Mouse (Mus musculus): ENCODE measurements around the gene Trpv1. TPM values are rescaled to one million over a fixed set of nuclear protein-coding genes. Genes with fewer than 3 reads are reported as not detected.

Trpv1 gene
- polyA plus RNA-seq, 1 experiment, result not detected

DNA sequence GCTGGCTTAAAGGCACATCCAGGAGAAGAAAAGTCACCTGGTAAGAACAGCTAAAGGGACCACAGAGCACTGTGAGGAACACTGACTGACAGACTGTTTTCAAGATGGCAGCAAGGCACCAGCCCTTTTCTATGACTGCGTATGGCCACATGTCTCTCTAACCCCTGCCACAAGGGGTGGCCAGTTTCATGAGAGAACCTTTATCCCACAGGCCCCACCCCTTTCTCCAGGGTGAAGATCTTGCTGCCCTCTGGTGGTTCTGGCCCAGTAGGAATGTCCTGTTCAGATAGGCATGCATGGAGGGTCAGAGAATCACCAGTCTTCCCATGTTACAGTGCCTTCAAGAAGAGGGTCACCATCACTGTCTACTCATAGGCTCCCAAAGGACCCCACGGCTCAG, 10.1 kb upstream of the Trpv1 start:
- Histone ChIP-seq H3K4me3 (ENCODE audit: low read depth, low read length) (no peak overlapping the region), H3K4me1 (ENCODE audit: control insufficient read depth, insufficient read depth, low read length) (no peaks in the 10 kb centered on the region), H3K9ac (ENCODE audit: low read depth, poor library complexity, severe bottlenecking) (no peak overlapping the region), H3K9me3 (replicated peaks; ENCODE audit: control insufficient read depth, insufficient read depth, low read length, poor library complexity, severe bottlenecking) (no peaks in the 10 kb centered on the region), H3K27me3 (ENCODE audit: control insufficient read depth, insufficient read depth, low read length, poor library complexity, severe bottlenecking) (no peaks in the 10 kb centered on the region), H3K36me3 (ENCODE audit: control insufficient read depth, insufficient read depth, low read length, poor library complexity, severe bottlenecking) (no peaks in the 10 kb centered on the region), H3K27ac (ENCODE audit: insufficient read depth, low read length) (no peak overlapping the region)
- no peak for TF ChIP-seq POLR2A (IDR thresholded peaks at IDR 0.05; ENCODE audit: insufficient read depth, low read length)
- TF ChIP-seq CTCF (IDR thresholded peaks at IDR 0.05; ENCODE audit: low read depth, low read length), result peak; percentile 21
- TF ChIP-seq EP300 (IDR thresholded peaks at IDR 0.05; ENCODE audit: insufficient read depth, low read depth, low read length), result no peak

DNA sequence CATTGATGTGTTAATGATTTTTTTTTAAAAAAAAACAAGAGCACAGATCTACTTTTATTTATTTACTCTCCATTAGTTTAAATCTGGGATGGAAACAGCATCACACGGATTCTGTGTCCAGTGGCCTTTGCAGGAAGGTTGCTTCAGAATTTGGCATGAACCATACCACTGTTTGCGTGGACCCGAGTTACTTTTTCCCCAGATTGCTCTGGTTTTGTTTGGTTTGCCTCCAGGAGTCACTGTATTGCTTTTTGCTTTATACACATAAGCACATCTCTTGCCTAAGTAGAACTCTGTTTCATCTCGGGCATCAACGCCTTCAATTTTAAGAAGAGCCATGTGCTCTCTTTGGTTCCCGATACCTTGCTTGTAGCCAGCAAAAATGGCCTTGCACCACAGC, 8.2 kb upstream of the Trpv1 start:
- Histone ChIP-seq H3K27me3 (ENCODE audit: control insufficient read depth, insufficient read depth, low read length, poor library complexity, severe bottlenecking) (no peaks in the 10 kb centered on the region), H3K9me3 (replicated peaks; ENCODE audit: control insufficient read depth, insufficient read depth, low read length, poor library complexity, severe bottlenecking) (no peaks in the 10 kb centered on the region), H3K4me3 (ENCODE audit: low read depth, low read length) (no peak overlapping the region), H3K4me1 (ENCODE audit: control insufficient read depth, insufficient read depth, low read length) (no peaks in the 10 kb centered on the region), H3K9ac (ENCODE audit: low read depth, poor library complexity, severe bottlenecking) (no peak overlapping the region), H3K36me3 (ENCODE audit: control insufficient read depth, insufficient read depth, low read length, poor library complexity, severe bottlenecking) (no peaks in the 10 kb centered on the region), H3K27ac (ENCODE audit: insufficient read depth, low read length) (no peak overlapping the region)
- TF ChIP-seq EP300 (IDR thresholded peaks at IDR 0.05; ENCODE audit: insufficient read depth, low read depth, low read length), result no peak
- no peak for TF ChIP-seq POLR2A (IDR thresholded peaks at IDR 0.05; ENCODE audit: insufficient read depth, low read length)
- TF ChIP-seq CTCF (IDR thresholded peaks at IDR 0.05; ENCODE audit: low read depth, low read length), result no peak

DNA sequence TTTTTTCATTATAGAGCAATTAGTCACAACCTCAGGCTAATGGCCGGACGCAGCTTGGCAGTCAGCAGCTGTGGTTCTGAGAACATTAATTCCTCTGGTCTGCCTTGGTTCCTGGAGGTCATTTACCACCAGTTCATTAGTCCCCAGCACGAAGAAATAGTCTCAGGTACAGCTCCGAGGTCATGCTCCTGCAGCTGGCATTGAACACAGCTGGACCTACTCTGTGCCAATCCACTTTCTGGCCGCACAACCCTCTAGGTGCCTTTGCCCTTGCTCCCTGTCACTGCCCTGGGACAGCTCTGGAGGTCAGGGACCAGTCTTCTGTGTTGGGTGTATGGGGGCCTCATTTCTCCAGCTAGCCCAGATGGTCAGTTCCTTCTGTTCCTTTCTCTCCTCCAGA, 5.2 kb upstream of the Trpv1 start:
- Histone ChIP-seq H3K4me3 (ENCODE audit: low read depth, low read length) (no peak overlapping the region), H3K27me3 (ENCODE audit: control insufficient read depth, insufficient read depth, low read length, poor library complexity, severe bottlenecking) (no peaks in the 10 kb centered on the region), H3K9ac (ENCODE audit: low read depth, poor library complexity, severe bottlenecking) (no peak overlapping the region), H3K9me3 (replicated peaks; ENCODE audit: control insufficient read depth, insufficient read depth, low read length, poor library complexity, severe bottlenecking) (no peaks in the 10 kb centered on the region), H3K27ac (ENCODE audit: insufficient read depth, low read length) (no peak overlapping the region), H3K36me3 (ENCODE audit: control insufficient read depth, insufficient read depth, low read length, poor library complexity, severe bottlenecking) (no peaks in the 10 kb centered on the region), H3K4me1 (ENCODE audit: control insufficient read depth, insufficient read depth, low read length) (no peaks in the 10 kb centered on the region)
- TF ChIP-seq EP300 (IDR thresholded peaks at IDR 0.05; ENCODE audit: insufficient read depth, low read depth, low read length), result no peak
- TF ChIP-seq POLR2A (IDR thresholded peaks at IDR 0.05; ENCODE audit: insufficient read depth, low read length), result no peak
- no peak for TF ChIP-seq CTCF (IDR thresholded peaks at IDR 0.05; ENCODE audit: low read depth, low read length)

DNA sequence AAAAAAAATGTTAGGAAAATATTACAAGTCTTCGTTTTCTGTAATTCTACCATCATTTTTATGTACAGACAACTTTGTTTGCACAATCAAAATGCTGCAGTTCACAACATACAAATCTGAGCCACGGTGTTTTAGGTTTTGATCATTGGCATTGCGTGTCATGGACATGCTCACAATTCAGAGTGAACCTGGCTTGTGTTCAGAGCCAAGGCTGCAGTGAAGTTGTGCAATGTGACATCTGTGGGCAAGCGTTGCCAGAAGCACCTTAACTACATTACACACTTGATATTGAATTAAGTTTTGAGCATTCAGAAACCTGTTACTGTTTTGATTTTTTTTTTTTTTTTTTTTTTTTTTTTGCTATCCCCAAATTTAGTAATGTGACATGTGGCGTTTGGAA, 4.0 kb upstream of the Trpv1 start:
- Histone ChIP-seq H3K27ac (ENCODE audit: insufficient read depth, low read length) (no peak overlapping the region), H3K4me1 (ENCODE audit: control insufficient read depth, insufficient read depth, low read length) (no peaks in the 10 kb centered on the region), H3K9me3 (replicated peaks; ENCODE audit: control insufficient read depth, insufficient read depth, low read length, poor library complexity, severe bottlenecking) (no peaks in the 10 kb centered on the region), H3K9ac (ENCODE audit: low read depth, poor library complexity, severe bottlenecking) (no peak overlapping the region), H3K4me3 (ENCODE audit: low read depth, low read length) (no peak overlapping the region), H3K36me3 (ENCODE audit: control insufficient read depth, insufficient read depth, low read length, poor library complexity, severe bottlenecking) (no peaks in the 10 kb centered on the region), H3K27me3 (ENCODE audit: control insufficient read depth, insufficient read depth, low read length, poor library complexity, severe bottlenecking) (no peaks in the 10 kb centered on the region)
- TF ChIP-seq POLR2A (IDR thresholded peaks at IDR 0.05; ENCODE audit: insufficient read depth, low read length) (no peak), CTCF (IDR thresholded peaks at IDR 0.05; ENCODE audit: low read depth, low read length) (no peak), EP300 (IDR thresholded peaks at IDR 0.05; ENCODE audit: insufficient read depth, low read depth, low read length) (no peak)

DNA sequence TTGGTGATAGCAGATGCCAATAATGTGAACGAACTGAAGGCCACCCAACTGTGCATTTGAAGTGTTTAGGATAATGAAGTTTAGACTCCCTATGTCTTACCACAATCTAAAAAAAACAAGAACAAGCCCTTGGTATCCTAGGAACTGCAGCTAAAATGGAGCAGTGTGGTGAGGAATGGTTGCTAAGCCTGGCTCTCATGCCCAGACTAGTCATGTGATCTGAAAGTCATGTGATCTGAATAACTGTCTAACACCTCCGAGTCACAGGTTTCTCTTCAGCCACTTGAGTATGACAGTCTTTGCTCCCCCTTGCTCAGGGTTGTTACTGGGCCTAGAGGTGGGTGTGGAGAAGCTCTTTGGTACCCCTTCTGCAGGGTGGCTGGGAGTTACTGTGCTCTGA, 1.6 kb upstream of the Trpv1 start:
- Histone ChIP-seq H3K4me3 (ENCODE audit: low read depth, low read length) (no peak overlapping the region), H3K27ac (ENCODE audit: insufficient read depth, low read length) (no peak overlapping the region), H3K36me3 (ENCODE audit: control insufficient read depth, insufficient read depth, low read length, poor library complexity, severe bottlenecking) (no peaks in the 10 kb centered on the region), H3K27me3 (ENCODE audit: control insufficient read depth, insufficient read depth, low read length, poor library complexity, severe bottlenecking) (no peaks in the 10 kb centered on the region), H3K9ac (ENCODE audit: low read depth, poor library complexity, severe bottlenecking) (no peak overlapping the region), H3K9me3 (replicated peaks; ENCODE audit: control insufficient read depth, insufficient read depth, low read length, poor library complexity, severe bottlenecking) (no peaks in the 10 kb centered on the region), H3K4me1 (ENCODE audit: control insufficient read depth, insufficient read depth, low read length) (no peaks in the 10 kb centered on the region)
- TF ChIP-seq POLR2A (IDR thresholded peaks at IDR 0.05; ENCODE audit: insufficient read depth, low read length) (no peak), CTCF (IDR thresholded peaks at IDR 0.05; ENCODE audit: low read depth, low read length) (no peak), EP300 (IDR thresholded peaks at IDR 0.05; ENCODE audit: insufficient read depth, low read depth, low read length) (no peak)

DNA sequence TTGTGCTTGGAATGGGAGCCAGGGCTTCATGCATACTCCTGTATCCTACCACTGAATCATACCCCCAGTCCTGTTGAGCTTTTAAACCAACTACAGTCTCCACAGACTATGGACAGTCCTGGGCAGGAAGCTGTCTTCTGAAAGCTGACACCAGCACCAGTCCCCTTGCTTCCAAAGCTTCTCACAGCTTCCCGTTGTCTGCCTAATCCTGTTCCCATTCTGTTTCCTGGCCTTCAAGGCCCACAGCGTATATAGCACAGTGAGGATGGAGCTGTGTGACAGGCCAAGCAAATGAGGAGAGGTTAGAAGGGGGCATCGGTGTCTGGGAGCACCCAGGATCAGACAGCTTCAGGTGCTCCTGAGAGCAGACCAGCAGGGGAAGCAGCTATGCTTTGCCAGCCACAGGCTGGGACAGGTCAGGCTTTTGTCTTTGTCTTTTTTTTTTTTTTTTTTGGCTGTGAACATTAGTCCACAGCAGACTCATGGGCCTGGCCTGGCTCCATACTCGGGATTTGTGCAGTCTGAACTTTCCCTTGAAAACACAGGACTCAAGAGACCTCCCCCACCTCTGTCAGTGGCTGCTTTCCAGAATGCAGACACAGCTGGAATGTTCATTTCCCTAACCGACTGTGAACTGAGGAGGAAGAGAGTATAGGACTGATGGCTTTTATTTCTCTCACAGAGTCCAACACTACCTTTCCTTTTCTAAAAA, 2.1 kb downstream of the Trpv1 start:
- H3K4me1 ChIP-seq (ENCODE audit: control insufficient read depth, insufficient read depth, low read length), result no peaks in the 10 kb centered on the region
- TF ChIP-seq EP300 (IDR thresholded peaks at IDR 0.05; ENCODE audit: insufficient read depth, low read depth, low read length), result no peak
- no peak overlapping the region for H3K27ac ChIP-seq (ENCODE audit: insufficient read depth, low read length)
- H3K27me3 ChIP-seq (ENCODE audit: control insufficient read depth, insufficient read depth, low read length, poor library complexity, severe bottlenecking), result no peaks in the 10 kb centered on the region
- H3K4me3 ChIP-seq (ENCODE audit: low read depth, low read length), result no peak overlapping the region
- no peaks in the 10 kb centered on the region for H3K9me3 ChIP-seq (replicated peaks; ENCODE audit: control insufficient read depth, insufficient read depth, low read length, poor library complexity, severe bottlenecking)
- H3K36me3 ChIP-seq (ENCODE audit: control insufficient read depth, insufficient read depth, low read length, poor library complexity, severe bottlenecking), result no peaks in the 10 kb centered on the region
- no peak overlapping the region for H3K9ac ChIP-seq (ENCODE audit: low read depth, poor library complexity, severe bottlenecking)

All from ES-Bruce4 (cell line).